Mouse (Mus musculus): ENCODE data around the gene Xpo4.

The Xpo4 gene

GRCm38 (mm10) chr14:57607500-57607899 is 57.7 kb downstream of the Xpo4 start:
- DNase-seq (ENCODE audit: low spot score in 2 of 2) = peak; percentile 60 to 64

- DNase-seq (ENCODE audit: low spot score in 2 of 2) = no peak
Measured at GRCm38 (mm10) chr14:57606663-57607365, 58.4 kb downstream of the Xpo4 start.

DNA sequence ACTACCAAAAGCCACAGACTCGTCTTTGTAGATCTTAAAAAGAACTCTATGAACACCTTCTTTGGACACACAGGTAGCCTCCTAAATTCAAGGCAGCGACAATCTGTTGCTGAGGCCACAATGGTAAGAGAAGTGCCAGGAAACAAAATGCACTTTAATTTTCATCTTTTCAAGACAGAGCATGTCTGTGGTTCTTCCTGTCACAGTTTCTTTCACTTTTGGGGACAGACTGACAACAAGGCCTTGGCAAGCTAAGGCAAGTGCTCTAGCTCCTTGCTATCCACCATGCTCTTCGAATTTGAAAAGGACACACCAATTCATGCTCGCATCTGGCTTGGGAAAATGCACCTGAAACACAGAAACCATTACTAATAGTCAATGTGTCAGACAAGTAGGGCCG is 72.0 kb downstream of the Xpo4 start:
- no peak for DNase-seq (ENCODE audit: low spot score in 2 of 2)

DNA sequence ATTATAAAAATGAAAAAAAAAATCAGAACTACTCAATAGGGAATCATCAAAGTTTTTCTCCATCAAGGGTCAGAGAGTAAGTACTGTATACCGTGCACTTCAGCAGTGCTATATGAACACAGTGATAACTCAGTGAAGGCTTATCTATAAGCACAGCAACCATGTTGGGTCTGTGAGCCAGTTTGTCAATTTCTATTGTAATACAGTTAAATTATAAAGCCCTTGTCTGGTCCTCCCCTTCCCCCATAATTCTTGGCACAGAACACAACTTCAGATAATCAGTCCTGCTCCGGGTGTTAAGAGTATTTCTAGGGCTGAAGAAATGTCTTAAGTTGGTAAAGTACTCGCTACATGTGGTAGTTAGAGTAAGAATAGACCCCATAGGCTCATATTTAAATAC is 73.4 kb downstream of the Xpo4 start:
- no peak for DNase-seq (ENCODE audit: low spot score in 2 of 2)

DNA sequence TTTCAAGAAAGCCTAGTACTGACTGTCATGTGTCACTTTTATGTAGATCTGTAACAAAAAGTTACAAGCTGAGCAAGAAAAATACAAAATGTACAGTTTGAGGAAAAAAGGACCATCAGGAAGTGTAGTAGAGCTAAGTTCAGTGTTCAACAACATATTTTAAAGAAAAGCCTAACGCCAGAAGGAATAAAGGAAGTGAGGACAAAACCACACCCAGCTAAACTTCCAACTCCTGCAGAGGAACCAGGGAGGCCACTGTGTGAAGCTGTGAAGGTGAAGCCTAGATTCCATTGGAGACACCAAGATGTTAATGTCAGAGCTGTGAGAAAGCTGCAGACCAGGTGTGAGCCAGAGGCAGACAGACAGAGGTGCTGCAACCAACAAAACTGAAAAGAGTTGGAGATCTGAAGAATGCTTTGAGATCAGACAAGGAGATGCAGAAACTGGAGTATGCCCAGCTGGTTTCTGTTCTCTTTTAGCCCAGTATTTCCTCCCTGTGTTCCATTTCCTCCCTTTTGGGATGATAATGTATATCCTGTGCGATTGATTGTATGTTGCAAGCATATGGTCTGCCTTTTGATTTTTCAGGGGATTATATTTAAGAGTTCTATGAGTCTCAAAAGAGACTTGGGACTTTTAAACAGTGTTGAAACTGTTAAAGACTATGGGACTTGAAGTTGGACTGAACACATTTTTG is 88.7 kb downstream of the Xpo4 start:
- DNase-seq (ENCODE audit: low spot score in 2 of 2) = no peak

- no peak for DNase-seq (ENCODE audit: low spot score in 2 of 2)
Measured at GRCm38 (mm10) chr14:57574792-57575587, 90.2 kb downstream of the Xpo4 start.

DNA sequence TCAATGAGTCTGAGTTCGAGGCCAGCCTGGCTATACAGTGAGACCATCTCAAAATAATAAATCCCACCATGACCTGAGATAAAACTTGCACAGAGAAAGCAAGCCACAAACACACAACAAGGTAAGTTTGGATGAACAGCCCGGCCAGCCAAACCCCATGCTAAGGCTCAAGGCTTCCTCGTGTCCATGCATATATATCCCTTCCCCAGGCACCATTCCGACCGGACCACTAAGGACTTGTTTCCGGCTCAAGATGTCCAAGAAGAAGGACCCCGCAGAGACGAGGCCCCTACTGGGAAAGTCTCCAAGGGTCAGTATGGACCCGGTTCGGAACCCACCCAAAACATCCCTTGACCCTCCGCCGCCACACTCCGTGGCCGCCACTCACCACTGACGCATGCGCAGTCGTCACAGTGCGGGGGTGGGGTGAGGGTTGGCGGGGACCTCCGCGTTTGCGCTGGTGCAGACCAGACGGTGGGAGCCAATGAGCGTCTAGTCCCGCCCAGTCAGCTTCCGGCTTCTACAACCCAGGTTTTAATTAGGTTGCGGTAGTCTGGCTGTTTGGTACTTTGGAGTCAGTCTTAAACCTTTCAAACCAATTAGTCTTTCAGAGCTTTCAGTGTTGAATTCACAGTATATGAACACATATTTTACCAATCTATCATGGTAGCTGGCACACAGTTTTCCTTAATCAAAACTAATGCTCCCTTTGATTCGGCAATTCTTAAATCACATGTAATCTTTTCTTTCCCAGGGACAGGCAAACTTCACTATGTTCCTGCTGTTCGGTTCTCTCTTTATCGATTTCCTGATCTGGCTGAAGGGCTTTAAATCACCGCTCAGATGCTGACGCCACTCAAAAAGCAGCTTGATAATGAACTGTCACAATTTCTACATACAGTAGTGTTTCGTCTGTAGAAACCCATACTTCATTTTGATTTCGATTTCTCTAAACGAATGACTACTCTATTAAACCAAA is 93.8 kb downstream of the Xpo4 start, which contains the start of gene Eef1akmt1:
Eef1akmt1 (minus strand) TSS at position 458 of the 979 bp plus-strand sequence.
- peak; percentile 95 to 97 for DNase-seq (ENCODE audit: low spot score in 2 of 2)

GRCm38 (mm10) chr14:57565626-57566025 is 99.6 kb downstream of the Xpo4 start:
- no peak for DNase-seq (ENCODE audit: low spot score in 2 of 2)

- no peak for DNase-seq (ENCODE audit: low spot score in 2 of 2)
Measured at GRCm38 (mm10) chr14:57556922-57557321, 108.3 kb downstream of the Xpo4 start.

DNA sequence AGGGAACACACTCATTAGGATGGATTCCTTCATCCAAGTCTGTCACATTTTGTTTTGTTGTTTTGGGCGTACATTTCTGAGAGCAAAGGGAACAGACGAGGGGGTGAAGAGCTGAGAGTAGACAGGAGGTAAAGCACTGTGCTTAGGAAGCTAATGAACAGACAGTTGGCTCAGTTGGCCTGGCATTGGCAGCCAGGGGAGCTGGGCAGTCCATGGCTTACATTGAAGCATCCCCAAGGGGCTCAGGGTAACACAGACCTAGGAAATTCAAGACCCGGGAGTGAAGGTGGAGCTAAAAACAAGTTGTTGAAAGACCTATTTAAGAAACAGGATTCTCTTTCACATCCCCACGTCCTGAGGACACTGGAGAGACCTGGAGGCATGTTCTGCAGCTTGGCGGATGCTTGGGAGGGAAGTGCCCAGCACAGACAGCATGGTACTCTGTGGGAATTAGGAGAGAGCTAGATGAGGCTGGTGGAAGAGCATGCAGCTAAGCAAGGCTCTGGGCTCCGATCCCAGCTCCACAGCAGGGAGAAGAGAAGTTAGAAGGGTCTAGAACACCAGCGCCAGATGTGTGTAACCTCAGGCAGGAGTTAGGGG is 109.7 kb downstream of the Xpo4 start:
- no peak for DNase-seq (ENCODE audit: low spot score in 2 of 2)

GRCm38 (mm10) chr14:57554434-57554833 is 110.8 kb downstream of the Xpo4 start:
- DNase-seq (ENCODE audit: low spot score in 2 of 2) = no peak

- DNase-seq (ENCODE audit: low spot score in 2 of 2) = no peak
Measured at GRCm38 (mm10) chr14:57552945-57553344, 112.3 kb downstream of the Xpo4 start.

- no peak for DNase-seq (ENCODE audit: low spot score in 2 of 2)
Measured at GRCm38 (mm10) chr14:57547062-57547461, 118.2 kb downstream of the Xpo4 start.

- DNase-seq (ENCODE audit: low spot score in 2 of 2) = no peak
Measured at GRCm38 (mm10) chr14:57546557-57547021, 118.6 kb downstream of the Xpo4 start.

- no peak for DNase-seq (ENCODE audit: low spot score in 2 of 2)
Measured at GRCm38 (mm10) chr14:57546131-57546530, 119.1 kb downstream of the Xpo4 start.

DNA sequence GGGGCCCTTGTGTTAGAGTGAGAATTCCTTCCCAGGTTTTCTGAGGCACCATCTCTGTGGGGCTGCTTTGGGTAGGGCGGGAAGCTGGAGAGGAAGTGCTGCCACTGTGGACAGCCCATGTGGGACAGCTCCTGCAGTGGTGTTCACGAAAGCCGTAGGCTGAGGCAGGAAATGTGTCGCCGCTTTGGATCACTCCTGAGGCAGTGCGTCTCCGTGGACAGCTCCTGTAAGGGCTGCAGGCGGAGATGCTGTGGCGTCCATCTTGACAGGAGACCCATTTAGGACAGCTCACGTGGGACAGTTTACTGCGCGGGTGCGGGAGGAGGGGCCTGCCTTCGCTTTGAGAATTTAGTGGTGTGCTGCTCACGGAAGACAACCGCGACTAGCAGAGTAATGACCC is 119.7 kb downstream of the Xpo4 start:
- no peak for DNase-seq (ENCODE audit: low spot score in 2 of 2)

DNA sequence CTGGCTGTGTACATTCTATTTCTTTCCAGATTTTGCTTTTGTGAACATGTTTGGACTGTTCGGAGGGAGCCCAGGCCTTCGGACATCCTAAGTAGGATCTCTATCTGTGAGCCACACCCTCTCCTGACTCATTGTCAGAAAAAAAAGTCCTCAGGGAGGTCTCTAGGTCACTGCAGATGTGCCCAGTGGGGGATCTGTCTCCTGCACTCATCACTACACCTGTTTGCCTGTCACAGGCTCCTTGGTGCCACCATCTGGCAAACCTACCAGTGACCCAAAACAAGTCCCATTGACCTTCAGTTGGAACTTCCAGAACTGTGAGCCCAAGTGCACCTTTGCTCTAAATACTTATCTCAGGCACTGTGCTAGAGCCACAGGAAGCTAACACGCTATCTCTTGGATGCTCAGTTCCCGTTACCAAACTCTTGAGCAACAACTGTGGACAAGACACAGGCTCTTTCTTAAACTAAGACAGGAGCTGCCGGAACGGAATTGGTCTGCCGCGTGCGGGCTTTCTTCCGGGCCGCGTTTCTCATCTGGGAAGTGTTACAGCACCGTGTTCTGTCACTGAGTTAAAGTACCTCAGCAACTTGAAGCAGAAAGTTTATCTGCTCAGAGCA is 121.7 kb downstream of the Xpo4 start:
- DNase-seq (ENCODE audit: low spot score in 2 of 2) = no peak

DNA sequence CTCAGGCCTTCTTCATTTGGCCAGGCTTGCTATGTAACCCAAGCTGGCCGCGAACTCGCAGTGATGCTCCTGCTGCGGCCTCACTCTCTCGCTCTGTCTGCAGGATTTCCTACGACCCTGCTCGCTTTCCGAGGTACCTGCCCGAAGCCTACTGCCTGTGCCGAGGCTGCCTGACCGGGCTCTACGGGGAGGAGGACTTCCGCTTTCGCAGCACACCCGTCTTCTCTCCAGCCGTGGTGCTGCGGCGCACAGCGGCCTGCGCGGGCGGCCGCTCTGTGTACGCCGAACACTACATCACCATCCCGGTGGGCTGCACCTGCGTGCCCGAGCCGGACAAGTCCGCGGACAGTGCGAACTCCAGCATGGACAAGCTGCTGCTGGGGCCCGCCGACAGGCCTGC is 123.0 kb downstream of the Xpo4 start:
- no peak for DNase-seq (ENCODE audit: low spot score in 2 of 2)

GRCm38 (mm10) chr14:57540683-57541082 is 124.5 kb downstream of the Xpo4 start:
- DNase-seq (ENCODE audit: low spot score in 2 of 2) = no peak

- no peak for DNase-seq (ENCODE audit: low spot score in 2 of 2)
Measured at GRCm38 (mm10) chr14:57537261-57538015, 127.8 kb downstream of the Xpo4 start.
